Mouse (Mus musculus) E14TG2a.4 (cell line): Measurements from ENCODE around the gene Ttll5.

Experiments used
- H3K27me3 ChIP-seq: 2 replicates; pipeline ENCODE4 v1.6.1; 2014; ENCODE audit warnings: low read length, control low read depth; ENCODE audit not compliant: insufficient read depth
- H3K36me3 ChIP-seq: 2 replicates; pipeline ENCODE4 v1.6.1; 2014; ENCODE audit warnings: low read length, control low read depth; ENCODE audit not compliant: insufficient read depth
- H3K4me1 ChIP-seq: replicated peaks from 2 replicates; pipeline ENCODE4 v1.6.1; 2014; ENCODE audit warnings: low read depth, low read length, control low read depth
- H3K4me3 ChIP-seq: replicated peaks from 2 replicates; pipeline ENCODE4 v1.5.1; 2014; ENCODE audit warnings: mild to moderate bottlenecking, low read length
- H3K9me3 ChIP-seq: 2 replicates; pipeline ENCODE4 v1.6.1; 2014; ENCODE audit warnings: low read length, control low read depth
- CTCF ChIP-seq: conservative IDR thresholded peaks from 2 replicates; pipeline ENCODE4 v1.5.1; 2014; ENCODE audit warnings: low read length
- NANOG ChIP-seq: IDR thresholded peaks from 2 replicates; pipeline ENCODE4 v1.6.1; 2014; ENCODE audit warnings: borderline replicate concordance, low read length, mixed read lengths
- POU5F1 ChIP-seq: IDR thresholded peaks from 2 replicates; pipeline ENCODE4 v1.6.1; 2014; ENCODE audit warnings: low read length, borderline replicate concordance

Ttll5 gene

DNA sequence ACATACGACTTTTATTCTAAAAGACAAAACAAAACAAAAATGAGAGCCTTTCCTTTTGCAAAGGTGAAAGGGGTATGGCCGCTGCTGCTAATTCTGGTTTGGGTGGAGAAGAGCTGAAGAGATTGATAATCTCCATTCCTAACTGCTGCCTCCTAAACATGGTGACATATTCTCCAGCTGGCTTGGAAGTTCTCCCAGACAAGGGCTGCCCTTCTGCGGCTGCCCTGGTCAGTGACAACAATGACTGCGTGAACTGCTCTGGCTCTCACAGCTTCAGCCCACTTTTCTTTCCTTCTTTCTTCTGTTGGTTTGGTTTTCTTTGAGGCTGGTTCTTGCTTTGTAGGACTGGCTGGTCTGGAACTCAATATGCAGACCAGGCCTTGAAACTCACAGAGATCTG, 163.7 kb downstream of the Ttll5 start:
- Histone ChIP-seq H3K4me3 (no peak overlapping the region), H3K27me3 (no peaks in the 10 kb centered on the region), H3K36me3 (no peaks in the 10 kb centered on the region), H3K4me1 (no peaks in the 10 kb centered on the region), H3K9me3 (no peaks in the 10 kb centered on the region)
- TF ChIP-seq POU5F1 = no peak
- TF ChIP-seq NANOG = no peak
- no peak for TF ChIP-seq CTCF

DNA sequence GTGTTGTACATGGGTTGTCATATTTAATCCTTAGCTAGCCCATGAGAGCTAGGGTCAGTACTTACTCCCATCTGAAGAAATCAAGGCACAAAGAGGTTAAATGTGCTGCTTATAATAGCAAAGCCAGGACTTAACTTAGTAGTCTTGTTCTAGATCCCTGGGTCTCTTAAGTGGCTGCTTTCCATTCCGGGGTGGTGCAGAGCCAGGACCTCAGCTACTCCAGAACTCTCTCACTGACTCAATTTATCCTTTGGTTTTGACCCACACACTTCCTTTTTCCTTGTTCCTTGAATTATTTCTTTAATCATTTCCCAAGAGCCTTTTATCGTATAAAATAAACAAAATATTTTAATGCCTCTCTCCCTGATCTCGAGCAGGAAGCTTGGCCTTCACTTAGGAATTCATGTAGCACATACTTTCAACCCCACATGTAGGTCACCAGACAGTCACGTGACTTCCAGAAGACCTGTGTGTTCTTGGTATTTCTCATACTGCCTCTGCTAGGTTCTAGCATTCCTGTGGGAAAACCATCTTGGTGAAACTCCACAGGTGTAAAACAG, 164.4 kb downstream of the Ttll5 start:
- H3K4me3 ChIP-seq = no peak overlapping the region
- H3K27me3 ChIP-seq = no peaks in the 10 kb centered on the region
- TF ChIP-seq NANOG (no peak), CTCF (no peak), POU5F1 (no peak)

DNA sequence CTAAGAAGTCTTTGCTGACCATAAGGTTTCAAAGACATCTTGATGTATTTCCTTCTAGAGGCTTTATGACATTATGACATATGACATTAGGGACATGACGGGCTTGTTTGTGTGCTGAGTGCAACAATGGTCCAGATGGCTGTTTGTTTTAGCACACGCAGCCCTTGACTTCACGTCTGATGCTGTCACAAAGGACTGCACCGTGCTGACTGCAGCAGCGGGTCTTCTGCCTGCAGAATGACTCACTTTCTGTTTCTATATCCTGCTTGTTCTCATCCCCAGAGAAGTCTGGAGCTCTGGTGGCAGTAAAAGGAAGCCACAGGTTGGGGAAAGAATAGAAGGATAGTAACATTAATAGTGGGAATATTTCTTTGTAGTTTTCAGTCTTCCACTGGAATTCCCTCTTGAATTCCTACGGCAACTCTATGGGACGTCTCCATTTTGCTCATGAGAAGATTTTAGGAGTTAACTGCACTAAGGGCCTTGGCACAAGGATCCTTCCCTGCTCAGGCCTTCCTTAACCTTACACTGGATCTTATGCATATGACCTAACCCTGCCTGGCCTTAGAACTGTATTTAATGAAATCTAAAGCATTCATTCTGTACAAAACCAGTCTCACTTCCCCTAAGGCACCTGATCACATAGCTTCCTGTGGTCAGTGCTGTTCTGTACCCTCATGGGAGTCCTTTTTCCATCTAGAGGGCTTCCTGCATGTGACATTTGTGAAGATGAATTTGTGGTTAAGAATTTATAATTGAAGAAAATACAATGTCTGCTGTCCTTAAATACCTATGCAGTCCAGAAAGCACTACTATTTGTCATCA, 167.8 kb downstream of the Ttll5 start:
- peaks cover 4% of the 10 kb centered on the region; the same call in 1 of the 2 replicates for H3K4me1 ChIP-seq
- TF ChIP-seq CTCF (no peak), POU5F1 (no peak), NANOG (no peak)
- no peaks in the 10 kb centered on the region for H3K27me3 ChIP-seq
- no peak overlapping the region for H3K4me3 ChIP-seq
- H3K9me3 ChIP-seq = no peaks in the 10 kb centered on the region
- H3K36me3 ChIP-seq = 0 out of 2 replicates have a peak, but pooled peaks cover 6% of the 10 kb centered on the region

More for the DNA sequence above, 164.4 kb downstream of the Ttll5 start:
- Histone ChIP-seq H3K9me3 (no peaks in the 10 kb centered on the region), H3K36me3 (no peaks in the 10 kb centered on the region), H3K4me1 (no peaks in the 10 kb centered on the region)

DNA sequence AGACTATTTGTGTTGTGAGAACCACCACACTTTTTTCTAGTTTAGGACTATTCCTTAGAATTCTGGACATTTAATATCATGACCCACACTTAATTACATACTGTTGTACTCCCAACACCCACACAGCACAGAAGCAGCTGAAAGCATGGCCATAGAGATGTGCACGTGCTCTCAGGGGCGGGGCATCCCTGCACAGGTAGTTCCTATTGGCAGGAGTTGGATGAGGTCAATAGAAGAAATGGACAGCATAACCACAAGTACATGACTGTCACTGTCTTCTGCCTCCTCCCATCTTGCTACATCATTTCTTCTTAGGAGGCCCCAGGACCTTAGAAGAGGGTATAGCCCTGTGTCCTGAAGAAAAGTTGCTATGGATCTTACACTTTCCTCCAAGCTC, 168.4 kb downstream of the Ttll5 start:
- no peaks in the 10 kb centered on the region for H3K9me3 ChIP-seq
- H3K27me3 ChIP-seq = no peaks in the 10 kb centered on the region
- H3K36me3 ChIP-seq = 0 out of 2 replicates have a peak, but pooled peaks cover 6% of the 10 kb centered on the region
- no peak for TF ChIP-seq POU5F1
- no peak for TF ChIP-seq NANOG
- no peak for TF ChIP-seq CTCF
- H3K4me1 ChIP-seq = peaks cover 4% of the 10 kb centered on the region; the same call in 1 of the 2 replicates
- no peak overlapping the region for H3K4me3 ChIP-seq

DNA sequence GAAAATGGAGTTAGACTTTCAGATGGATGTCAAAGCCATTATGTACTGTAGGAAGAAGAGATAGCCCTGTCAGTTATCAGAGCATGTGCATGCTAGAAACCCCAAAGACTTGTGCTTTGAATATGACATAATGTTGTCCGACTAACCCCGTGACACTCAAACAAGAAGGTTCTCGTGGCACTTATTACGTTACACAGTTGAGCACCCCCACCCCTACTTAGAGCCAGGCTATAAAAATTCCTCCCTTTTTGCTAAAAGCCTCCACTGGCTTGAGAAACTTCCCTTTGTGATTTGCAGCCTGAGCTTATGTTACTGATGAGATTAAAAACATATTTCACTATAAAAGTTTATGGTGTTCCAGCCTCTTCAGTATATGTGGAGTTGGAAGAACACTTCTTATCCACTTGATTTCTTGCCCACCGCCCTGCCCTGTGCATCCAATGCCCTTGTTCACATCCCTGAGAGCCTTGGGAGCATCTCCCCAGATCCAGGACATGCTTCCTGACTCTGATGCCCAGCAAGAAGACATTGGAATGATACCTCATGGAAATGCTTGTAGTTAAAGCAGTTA, 169.4 kb downstream of the Ttll5 start:
- H3K36me3 ChIP-seq = 0 out of 2 replicates have a peak, but pooled peaks cover 6% of the 10 kb centered on the region
- H3K9me3 ChIP-seq = no peaks in the 10 kb centered on the region
- no peak for TF ChIP-seq CTCF
- no peak for TF ChIP-seq NANOG
- TF ChIP-seq POU5F1 = no peak
- peaks cover 4% of the 10 kb centered on the region; the same call in 1 of the 2 replicates for H3K4me1 ChIP-seq
- H3K27me3 ChIP-seq = no peaks in the 10 kb centered on the region
- H3K4me3 ChIP-seq = no peak overlapping the region

DNA sequence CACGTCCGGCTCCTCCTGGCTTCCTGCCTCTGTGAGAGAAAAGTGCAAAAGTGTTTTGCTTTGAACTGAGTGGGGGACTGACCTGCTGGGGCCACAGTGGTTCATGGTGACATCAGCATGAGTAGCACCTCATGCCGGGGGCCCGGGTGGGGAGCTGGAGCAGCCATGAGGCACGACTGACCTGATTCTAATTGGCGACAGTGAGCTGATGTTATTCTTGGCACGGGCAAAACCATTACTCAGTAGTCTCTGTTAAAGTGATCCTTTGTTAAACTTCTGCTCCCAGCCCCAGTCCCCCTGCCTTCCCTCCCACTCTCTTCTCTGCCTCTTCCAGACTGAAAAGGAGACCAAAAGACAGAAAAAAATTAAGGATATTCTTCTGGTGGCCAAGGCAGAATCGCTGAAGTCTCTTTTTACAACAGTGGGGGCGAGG, 176.2 kb downstream of the Ttll5 start:
- no peak for TF ChIP-seq POU5F1
- TF ChIP-seq CTCF = no peak
- no peak for TF ChIP-seq NANOG
- no peaks in the 10 kb centered on the region for H3K27me3 ChIP-seq
- 0 out of 2 replicates have a peak, but pooled peaks cover 6% of the 10 kb centered on the region for H3K36me3 ChIP-seq
- H3K4me1 ChIP-seq = peaks cover 4% of the 10 kb centered on the region; the same call in 1 of the 2 replicates
- no peak overlapping the region for H3K4me3 ChIP-seq
- no peaks in the 10 kb centered on the region for H3K9me3 ChIP-seq

DNA sequence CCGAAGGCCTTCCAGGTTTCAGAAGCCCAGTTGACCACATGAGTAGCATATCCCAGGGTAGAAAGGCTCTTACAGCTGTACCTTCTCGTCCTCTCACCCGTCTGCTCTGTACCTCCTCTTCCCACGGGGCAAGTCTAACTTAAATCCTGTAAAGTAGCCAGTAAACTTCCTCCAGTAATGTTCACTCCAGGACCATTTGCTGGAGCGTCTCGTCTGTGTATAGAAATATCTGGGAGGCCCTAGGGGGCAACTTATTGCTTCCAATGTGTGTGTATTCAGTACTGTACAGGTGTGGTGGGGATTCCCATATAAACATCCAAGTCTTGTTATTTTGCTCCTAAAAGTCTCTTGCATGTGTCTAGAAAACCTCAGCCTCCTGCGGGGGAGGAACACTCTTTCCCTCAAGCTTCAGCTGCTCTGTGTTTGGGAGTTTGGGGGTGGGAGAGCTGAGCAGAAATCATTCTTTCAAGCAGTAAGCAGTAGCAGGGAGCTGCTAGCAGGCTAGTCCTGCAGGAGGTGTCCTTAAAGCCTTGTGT, 176.7 kb downstream of the Ttll5 start:
- TF ChIP-seq CTCF (no peak), NANOG (no peak), POU5F1 (no peak)
- no peak overlapping the region for H3K4me3 ChIP-seq
- 0 out of 2 replicates have a peak, but pooled peaks cover 3% of the 10 kb centered on the region for H3K36me3 ChIP-seq
- no peaks in the 10 kb centered on the region for H3K27me3 ChIP-seq
- H3K4me1 ChIP-seq = no peaks in the 10 kb centered on the region
- no peaks in the 10 kb centered on the region for H3K9me3 ChIP-seq

DNA sequence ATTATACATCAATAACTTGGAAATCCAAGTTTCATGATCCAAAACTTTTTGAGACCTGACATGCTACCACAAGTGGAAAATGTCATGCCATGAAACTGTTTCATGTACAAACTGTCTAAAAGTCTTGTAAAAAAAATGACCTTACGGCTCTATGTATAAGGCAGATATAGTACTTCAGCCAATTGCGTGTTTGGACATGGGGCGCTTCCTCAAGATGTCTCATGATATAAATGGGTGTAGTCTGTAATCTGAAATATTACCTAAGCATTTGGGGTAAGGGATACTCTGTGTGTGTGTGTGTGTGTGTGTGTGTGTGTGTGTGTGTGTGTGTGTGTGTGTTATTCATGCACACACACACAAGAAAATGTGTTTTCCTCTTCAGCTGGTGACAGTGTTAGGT, 180.2 kb downstream of the Ttll5 start:
- no peak overlapping the region for H3K4me3 ChIP-seq
- H3K27me3 ChIP-seq = no peaks in the 10 kb centered on the region
- no peaks in the 10 kb centered on the region for H3K36me3 ChIP-seq
- H3K4me1 ChIP-seq = no peaks in the 10 kb centered on the region; the same call in 1 of the 2 replicates
- TF ChIP-seq NANOG (no peak), POU5F1 (no peak), CTCF (no peak)
- no peaks in the 10 kb centered on the region for H3K9me3 ChIP-seq
